Mouse (Mus musculus): ENCODE results near the gene Dnah10.

DNA sequence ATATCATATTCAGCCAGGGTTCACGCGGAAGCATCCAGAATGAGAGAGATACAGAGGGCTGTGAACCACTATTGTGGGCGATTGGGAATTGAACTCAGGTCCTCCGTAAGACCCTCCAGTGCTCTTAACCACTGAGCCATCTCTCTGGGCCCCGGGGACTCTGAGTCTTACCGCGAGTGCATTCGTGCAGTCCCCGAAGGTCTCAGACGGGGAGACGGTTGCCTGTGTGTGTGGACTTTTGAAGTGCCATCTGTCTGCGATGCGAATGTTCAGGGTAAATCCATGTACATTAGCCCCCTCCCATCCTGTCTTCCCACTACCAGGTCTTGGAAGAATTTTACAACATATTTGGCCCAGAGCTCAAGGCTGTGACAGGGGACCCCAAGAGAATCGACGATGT lies 21.3 kb downstream of the Dnah10 start:
- TF ChIP-seq CTCF (conservative IDR thresholded peaks at IDR 0.05; ENCODE audit: insufficient read depth, insufficient read length, low read depth, low read length) (no peak), POLR2A (IDR thresholded peaks at IDR 0.05; ENCODE audit: low read depth, low read length) (no peak)
